Mouse (Mus musculus): ENCODE results near the gene 4922502D21Rik.

4922502D21Rik gene

DNA sequence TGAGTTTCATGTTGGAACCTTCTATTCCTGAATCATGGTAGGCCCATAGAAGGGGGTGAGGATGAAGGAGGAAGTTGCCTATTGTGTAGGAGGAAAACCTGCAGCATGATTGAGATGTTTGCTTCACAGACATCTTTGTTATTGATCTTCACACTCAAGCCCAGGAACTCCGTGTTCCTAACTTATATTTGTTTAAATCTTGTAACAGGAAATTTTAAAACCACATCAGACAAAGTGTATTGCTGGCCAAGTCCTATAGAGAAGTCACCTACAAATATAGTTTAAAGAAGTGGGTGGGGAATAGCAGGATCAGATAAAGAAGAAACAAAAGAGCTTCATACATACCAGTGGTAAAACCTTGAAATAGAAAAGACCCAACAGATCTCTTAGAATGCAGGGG, 27.4 kb downstream of the 4922502D21Rik start:
- no peak for DNase-seq

- no peak for DNase-seq
Measured at GRCm38 (mm10) chr6:129288708-129289107, 42.9 kb downstream of the 4922502D21Rik start.

DNA sequence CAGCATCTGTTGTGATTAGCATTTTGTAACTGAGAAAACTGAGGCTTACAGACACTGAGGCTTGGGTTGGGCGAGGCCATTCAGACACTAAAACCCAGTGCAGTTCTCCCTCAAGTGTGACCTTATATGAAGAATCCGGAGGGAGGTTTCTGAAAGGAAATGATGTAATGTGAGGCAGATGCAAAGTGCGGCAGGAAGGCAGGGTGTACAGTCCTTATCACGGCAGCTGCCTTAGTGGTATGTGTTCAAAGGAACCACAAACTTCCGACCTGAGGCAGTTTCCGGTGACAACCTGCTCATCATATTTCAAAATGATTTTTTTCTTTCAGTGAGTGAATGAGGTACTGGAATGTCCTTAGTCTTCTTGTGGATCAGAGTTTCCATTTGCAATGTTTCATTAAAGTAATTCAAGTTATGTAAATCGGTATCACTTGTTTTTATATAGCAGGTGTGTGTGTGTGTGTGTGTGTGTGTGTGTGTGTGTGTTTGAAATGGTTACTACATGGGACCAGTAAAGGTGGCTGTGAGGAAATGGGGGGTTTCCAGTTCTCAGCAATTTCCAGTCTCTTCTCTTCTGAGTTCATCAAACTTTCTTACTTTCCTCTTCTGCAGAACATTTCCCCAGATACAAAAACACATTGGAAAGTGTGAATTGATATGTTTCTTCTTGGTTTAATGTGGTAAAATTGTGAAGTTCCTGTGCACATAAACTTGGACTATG, 47.1 kb downstream of the 4922502D21Rik start:
- no peak for DNase-seq

- no peak for DNase-seq
Measured at GRCm38 (mm10) chr6:129283271-129283670, 48.3 kb downstream of the 4922502D21Rik start.

GRCm38 (mm10) chr6:129276483-129276882, 55.1 kb downstream of the 4922502D21Rik start:
- DNase-seq, result no peak

DNA sequence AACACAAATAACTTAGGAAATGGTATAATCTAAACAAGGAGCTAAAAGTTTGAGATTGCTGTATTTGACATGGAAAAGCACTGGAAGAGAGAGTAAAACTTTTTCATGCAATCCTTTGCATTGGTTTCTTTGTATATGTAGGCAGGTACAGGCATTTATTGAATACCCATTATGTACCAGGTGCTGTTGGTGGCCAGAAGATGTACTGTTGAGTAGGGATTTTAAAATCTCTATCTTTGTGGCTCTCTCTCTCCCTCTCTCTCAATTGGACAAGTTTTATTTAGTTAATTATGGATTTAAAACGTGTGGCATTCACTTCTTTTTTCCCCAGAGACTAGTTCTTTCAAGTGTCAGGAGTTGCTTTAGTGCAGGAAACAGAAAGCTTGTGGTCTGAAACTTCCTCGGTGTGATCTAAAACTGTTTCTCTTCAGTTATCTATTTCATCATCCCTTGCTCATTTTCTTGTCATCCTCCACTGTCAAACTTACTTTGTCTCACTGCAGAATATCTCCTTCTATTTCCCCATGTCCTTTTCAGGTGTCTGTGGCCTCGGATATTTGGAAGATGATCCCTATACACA, 55.9 kb downstream of the 4922502D21Rik start:
- DNase-seq, result no peak

GRCm38 (mm10) chr6:129275220-129275619, 56.4 kb downstream of the 4922502D21Rik start, which contains the start of gene Cd69:
Gene Cd69 (minus strand): TSS chr6:129275436.
- DNase-seq, result no peak

- DNase-seq, result no peak
Measured at GRCm38 (mm10) chr6:129274476-129274875, 57.1 kb downstream of the 4922502D21Rik start.

DNA sequence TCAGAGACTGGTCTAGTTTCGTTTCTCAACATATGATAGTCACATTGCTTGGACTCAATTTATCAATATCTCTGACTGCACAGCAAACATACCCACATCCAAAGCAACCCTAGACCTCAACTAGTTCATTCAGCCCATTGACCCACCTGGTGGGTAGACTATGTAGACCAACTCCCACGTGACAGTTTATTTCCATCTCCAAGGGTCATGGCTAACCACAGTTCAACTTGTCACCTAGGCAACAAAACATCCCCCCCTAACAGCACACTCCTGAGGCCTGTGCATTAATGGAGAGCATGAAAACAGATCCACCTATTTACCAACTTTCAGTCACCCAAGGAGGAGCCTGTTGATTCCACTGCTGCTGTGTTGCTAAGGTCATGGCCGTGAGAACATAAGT, 57.9 kb downstream of the 4922502D21Rik start:
- no peak for DNase-seq
